Mouse (Mus musculus) kidney, postnatal 25 days (tissue): ENCODE data around the gene Ctcfl.
A peak's percentile ranks its signal among the peaks of the same experiment; 100 is the strongest.

Experiments
- DNase-seq, 2 experiments: peaks; one replicate each; pipeline ENCODE4 v3.0.0; 2021; ENCODE audit warnings: mixed read lengths in 2 of 2

The Ctcfl gene

GRCm38 (mm10) chr2:173083106-173083505, 36.2 kb downstream of the Ctcfl start:
- no peak for DNase-seq

GRCm38 (mm10) chr2:173082706-173083105, 36.6 kb downstream of the Ctcfl start:
- DNase-seq: no peak

- DNase-seq: peak; percentile 86 to 89
Measured at GRCm38 (mm10) chr2:173080785-173081241, 38.5 kb downstream of the Ctcfl start.

- DNase-seq: no peak
Measured at GRCm38 (mm10) chr2:173079766-173080549, 39.4 kb downstream of the Ctcfl start.

GRCm38 (mm10) chr2:173076921-173077320, 42.4 kb downstream of the Ctcfl start:
- no peak for DNase-seq

GRCm38 (mm10) chr2:173073666-173074065, 45.7 kb downstream of the Ctcfl start:
- DNase-seq: no peak

- DNase-seq: no peak
Measured at GRCm38 (mm10) chr2:173072948-173073347, 46.4 kb downstream of the Ctcfl start.

- DNase-seq: no peak
Measured at GRCm38 (mm10) chr2:173064864-173065263, 54.5 kb downstream of the Ctcfl start.

- no peak for DNase-seq
Measured at GRCm38 (mm10) chr2:173063219-173063618, 56.1 kb downstream of the Ctcfl start.

- no peak for DNase-seq
Measured at GRCm38 (mm10) chr2:173061443-173062351, 57.6 kb downstream of the Ctcfl start.

- no peak for DNase-seq
Measured at GRCm38 (mm10) chr2:173060450-173060849, 58.9 kb downstream of the Ctcfl start.

GRCm38 (mm10) chr2:173058263-173058662, 61.1 kb downstream of the Ctcfl start:
- DNase-seq: no peak

- DNase-seq: no peak
Measured at GRCm38 (mm10) chr2:173057623-173058022, 61.7 kb downstream of the Ctcfl start.

GRCm38 (mm10) chr2:173056882-173057315, 62.4 kb downstream of the Ctcfl start:
- no peak for DNase-seq

GRCm38 (mm10) chr2:173056303-173056881, 62.9 kb downstream of the Ctcfl start:
- no peak for DNase-seq

GRCm38 (mm10) chr2:173053846-173054245, 65.5 kb downstream of the Ctcfl start:
- DNase-seq: no peak

- no peak for DNase-seq
Measured at GRCm38 (mm10) chr2:173052881-173053280, 66.4 kb downstream of the Ctcfl start.

- no peak for DNase-seq
Measured at GRCm38 (mm10) chr2:173050604-173051382, 68.5 kb downstream of the Ctcfl start.

GRCm38 (mm10) chr2:173049817-173050216, 69.5 kb downstream of the Ctcfl start:
- no peak for DNase-seq

- DNase-seq: peak in 1 of 2 experiments; percentile 40
Measured at GRCm38 (mm10) chr2:173049231-173049630, 70.1 kb downstream of the Ctcfl start.

- DNase-seq: no peak
Measured at GRCm38 (mm10) chr2:173048041-173048745, 71.1 kb downstream of the Ctcfl start.

GRCm38 (mm10) chr2:173047471-173047870, 71.9 kb downstream of the Ctcfl start:
- DNase-seq: peak; percentile 45 to 78
